Mouse (Mus musculus): ENCODE data around the gene Lgr5. TPM values are rescaled to one million over a fixed set of nuclear protein-coding genes. Genes with fewer than 3 reads are reported as not detected.

Lgr5 gene
- polyA plus RNA-seq, 1 experiment: 0.05 TPM

DNA sequence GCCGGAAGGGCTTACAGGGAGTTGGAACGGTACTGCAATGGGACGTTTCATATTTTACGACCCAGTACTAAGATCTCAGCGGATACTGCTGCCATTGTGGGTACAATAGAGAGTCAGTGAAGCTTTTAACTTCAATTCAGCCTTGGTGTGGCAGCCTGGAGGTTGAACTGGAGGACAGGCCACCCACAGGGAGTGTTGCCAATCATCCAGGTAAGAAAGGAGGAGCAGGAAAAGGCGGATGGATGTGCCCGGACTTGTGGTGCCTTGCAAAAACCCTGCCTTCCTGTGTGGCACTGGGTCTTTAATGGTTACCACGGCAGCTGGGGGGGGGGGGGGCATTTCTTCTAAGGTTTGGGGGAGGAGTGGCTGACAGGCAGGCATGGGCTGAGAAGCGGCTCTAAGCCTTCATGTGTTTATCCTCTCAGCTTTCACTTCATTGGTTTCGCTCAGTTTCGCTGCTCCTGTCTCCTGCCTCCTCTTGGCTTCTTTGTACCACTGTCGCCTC lies 30.8 kb downstream of the Lgr5 start:
- Histone ChIP-seq H3K36me3 (ENCODE audit: control insufficient read depth, insufficient read depth, low read length) (no peaks in the 10 kb centered on the region), H3K27ac (ENCODE audit: control insufficient read depth, insufficient read depth, low read depth, low read length) (no peak overlapping the region), H3K4me3 (ENCODE audit: control insufficient read depth, low read depth, low read length) (no peak overlapping the region), H3K4me1 (ENCODE audit: control insufficient read depth, insufficient read depth, low read length) (peaks cover 2% of the 10 kb centered on the region; the same call in 1 of the 2 replicates), H3K27me3 (ENCODE audit: control insufficient read depth, insufficient read depth, low read length) (no peaks in the 10 kb centered on the region)
- TF ChIP-seq CTCF (IDR thresholded peaks at IDR 0.05; ENCODE audit: control insufficient read depth, insufficient read depth, insufficient replicate concordance, low read depth, low read length) (no peak), POLR2A (IDR thresholded peaks at IDR 0.05; ENCODE audit: control insufficient read depth, low read depth, low read length) (no peak)

DNA sequence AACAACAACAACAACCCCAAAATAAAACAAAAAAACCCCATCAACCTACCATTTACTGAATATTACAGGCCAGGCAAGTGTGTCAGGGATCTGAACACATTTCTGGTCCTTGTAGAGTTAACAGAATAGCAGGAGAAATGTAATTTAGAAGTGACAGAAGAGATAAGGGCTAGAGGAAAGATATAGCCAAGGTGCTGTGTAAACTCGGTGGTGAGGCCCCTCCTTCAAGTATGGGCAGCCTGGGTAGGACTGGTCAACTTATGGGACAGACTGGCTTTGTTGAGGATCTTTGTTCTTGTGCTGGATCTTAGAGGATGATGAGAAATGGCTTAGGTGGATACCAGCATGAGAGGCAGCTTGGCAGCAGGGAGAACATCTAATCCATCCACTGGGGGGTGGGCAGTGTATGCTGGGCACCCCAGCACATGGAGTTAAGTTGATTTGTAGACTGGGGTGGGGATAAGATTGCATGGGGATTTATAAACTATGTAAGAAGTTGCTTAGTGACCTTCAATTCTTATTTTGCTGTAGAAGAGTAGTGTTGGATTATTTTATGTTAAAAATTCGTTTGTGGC lies 32.3 kb downstream of the Lgr5 start:
- no peak for TF ChIP-seq CTCF (IDR thresholded peaks at IDR 0.05; ENCODE audit: control insufficient read depth, insufficient read depth, insufficient replicate concordance, low read depth, low read length)
- no peak for TF ChIP-seq POLR2A (IDR thresholded peaks at IDR 0.05; ENCODE audit: control insufficient read depth, low read depth, low read length)
- no peaks in the 10 kb centered on the region for H3K27me3 ChIP-seq (ENCODE audit: control insufficient read depth, insufficient read depth, low read length)

DNA sequence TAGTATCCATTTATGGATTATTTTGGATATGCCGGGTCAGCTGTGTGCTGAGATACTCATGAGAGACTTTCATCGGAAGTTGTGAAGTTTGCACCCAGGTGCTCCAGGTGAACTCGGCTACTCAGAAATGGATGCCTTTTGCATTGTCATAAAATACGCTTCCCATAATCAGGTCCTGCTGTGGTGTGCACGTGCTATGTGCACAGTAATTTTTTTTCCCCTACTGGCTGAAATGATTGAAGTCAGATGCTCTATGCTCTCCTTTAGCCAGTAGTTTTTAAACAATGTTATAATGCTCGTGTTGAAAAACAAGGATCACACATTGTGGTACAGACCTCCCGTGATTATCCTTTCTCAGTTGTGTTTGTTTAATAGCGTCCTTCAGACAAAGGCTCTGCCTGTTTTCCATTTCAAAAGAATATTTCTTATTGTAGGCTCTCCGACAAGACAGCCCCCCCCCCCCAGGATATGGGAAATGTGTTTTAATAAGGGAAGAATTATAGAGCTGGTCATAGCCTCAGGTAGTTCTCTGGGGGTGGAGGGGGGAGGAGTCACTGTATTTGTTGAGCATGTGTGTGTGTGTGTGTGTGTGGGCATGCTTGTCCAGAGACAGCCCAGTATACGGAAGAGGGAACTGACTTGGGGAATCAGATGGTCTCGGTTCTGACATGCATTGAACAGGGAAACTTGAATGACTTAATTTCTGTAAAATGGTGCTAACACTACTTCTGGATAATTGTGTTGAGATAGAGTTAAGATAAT lies 34.0 kb downstream of the Lgr5 start:
- Histone ChIP-seq H3K4me3 (ENCODE audit: control insufficient read depth, low read depth, low read length) (no peak overlapping the region), H3K36me3 (ENCODE audit: control insufficient read depth, insufficient read depth, low read length) (no peaks in the 10 kb centered on the region), H3K27me3 (ENCODE audit: control insufficient read depth, insufficient read depth, low read length) (no peaks in the 10 kb centered on the region), H3K27ac (ENCODE audit: control insufficient read depth, insufficient read depth, low read depth, low read length) (no peak overlapping the region), H3K4me1 (ENCODE audit: control insufficient read depth, insufficient read depth, low read length) (peaks cover 2% of the 10 kb centered on the region; the same call in 1 of the 2 replicates)
- no peak for TF ChIP-seq POLR2A (IDR thresholded peaks at IDR 0.05; ENCODE audit: control insufficient read depth, low read depth, low read length)
- TF ChIP-seq CTCF (IDR thresholded peaks at IDR 0.05; ENCODE audit: control insufficient read depth, insufficient read depth, insufficient replicate concordance, low read depth, low read length): no peak

More for the DNA sequence above, 32.3 kb downstream of the Lgr5 start:
- Histone ChIP-seq H3K4me3 (ENCODE audit: control insufficient read depth, low read depth, low read length) (no peak overlapping the region), H3K27ac (ENCODE audit: control insufficient read depth, insufficient read depth, low read depth, low read length) (no peak overlapping the region), H3K4me1 (ENCODE audit: control insufficient read depth, insufficient read depth, low read length) (peaks cover 2% of the 10 kb centered on the region; the same call in 1 of the 2 replicates), H3K36me3 (ENCODE audit: control insufficient read depth, insufficient read depth, low read length) (no peaks in the 10 kb centered on the region)

DNA sequence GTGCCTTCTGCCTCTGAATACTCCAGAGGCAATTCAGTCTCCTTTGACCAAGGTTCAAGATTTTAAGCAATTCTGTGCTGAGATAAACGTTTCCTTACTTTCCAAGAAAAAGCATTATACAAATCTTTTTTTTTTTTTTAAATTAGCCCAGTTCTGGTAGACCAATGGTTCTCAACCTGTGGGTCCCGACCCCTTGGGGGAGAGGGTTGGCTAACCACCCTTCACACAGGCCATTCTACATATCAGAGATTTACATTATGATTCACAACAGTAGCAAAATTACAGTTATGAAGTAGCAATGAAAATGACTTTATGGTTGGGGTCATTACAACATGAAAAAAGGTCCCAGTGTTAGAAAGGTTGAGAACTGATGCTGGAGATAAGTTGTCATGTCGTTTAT lies 36.5 kb downstream of the Lgr5 start:
- H3K4me1 ChIP-seq (ENCODE audit: control insufficient read depth, insufficient read depth, low read length): no peaks in the 10 kb centered on the region
- H3K27ac ChIP-seq (ENCODE audit: control insufficient read depth, insufficient read depth, low read depth, low read length): no peak overlapping the region
- no peaks in the 10 kb centered on the region for H3K27me3 ChIP-seq (ENCODE audit: control insufficient read depth, insufficient read depth, low read length)
- H3K36me3 ChIP-seq (ENCODE audit: control insufficient read depth, insufficient read depth, low read length): no peaks in the 10 kb centered on the region
- no peak for TF ChIP-seq POLR2A (IDR thresholded peaks at IDR 0.05; ENCODE audit: control insufficient read depth, low read depth, low read length)
- TF ChIP-seq CTCF (IDR thresholded peaks at IDR 0.05; ENCODE audit: control insufficient read depth, insufficient read depth, insufficient replicate concordance, low read depth, low read length): no peak
- H3K4me3 ChIP-seq (ENCODE audit: control insufficient read depth, low read depth, low read length): no peak overlapping the region

DNA sequence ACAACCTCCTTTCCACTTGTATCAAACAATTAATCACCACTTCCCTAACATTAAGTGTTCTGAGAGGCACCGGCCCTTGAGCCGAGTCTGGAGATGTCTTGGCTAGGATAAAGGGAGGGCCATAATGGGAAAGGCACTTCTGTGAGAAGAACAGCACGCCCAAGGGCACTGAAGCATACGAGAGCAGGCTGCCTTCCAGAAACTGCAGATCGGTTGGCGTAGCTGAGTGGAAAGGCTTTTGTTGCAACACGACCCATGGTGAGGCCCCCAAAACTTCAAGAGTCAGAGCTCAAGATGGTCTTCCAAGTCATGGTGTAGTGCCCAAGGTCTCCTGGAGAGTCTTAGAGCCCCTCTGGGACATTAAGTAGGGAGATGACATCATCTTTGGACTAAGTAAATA lies 37.3 kb downstream of the Lgr5 start:
- Histone ChIP-seq H3K36me3 (ENCODE audit: control insufficient read depth, insufficient read depth, low read length) (no peaks in the 10 kb centered on the region), H3K27me3 (ENCODE audit: control insufficient read depth, insufficient read depth, low read length) (no peaks in the 10 kb centered on the region), H3K27ac (ENCODE audit: control insufficient read depth, insufficient read depth, low read depth, low read length) (no peak overlapping the region), H3K4me1 (ENCODE audit: control insufficient read depth, insufficient read depth, low read length) (no peaks in the 10 kb centered on the region), H3K4me3 (ENCODE audit: control insufficient read depth, low read depth, low read length) (no peak overlapping the region)
- TF ChIP-seq POLR2A (IDR thresholded peaks at IDR 0.05; ENCODE audit: control insufficient read depth, low read depth, low read length) (no peak), CTCF (IDR thresholded peaks at IDR 0.05; ENCODE audit: control insufficient read depth, insufficient read depth, insufficient replicate concordance, low read depth, low read length) (no peak)

DNA sequence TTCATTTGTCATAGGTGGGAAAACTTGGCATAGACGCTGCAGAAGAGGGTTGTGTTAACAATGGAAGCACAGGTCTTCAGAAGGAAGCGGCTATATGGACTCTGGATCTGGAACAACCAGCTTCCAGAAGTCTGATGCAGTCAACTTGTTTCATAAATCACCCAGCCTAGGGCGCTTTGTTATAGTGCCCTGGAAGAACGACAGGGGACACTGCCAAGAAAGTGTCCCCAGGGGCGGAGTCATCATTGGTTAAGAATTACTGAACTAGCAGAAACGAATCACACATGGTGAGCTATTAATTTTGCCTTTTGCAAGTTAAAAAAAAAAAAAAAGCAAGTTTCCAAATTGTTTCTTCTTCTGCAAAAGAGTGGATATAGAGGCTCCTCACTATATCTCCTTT lies 44.7 kb downstream of the Lgr5 start:
- Histone ChIP-seq H3K27me3 (ENCODE audit: control insufficient read depth, insufficient read depth, low read length) (no peaks in the 10 kb centered on the region), H3K4me1 (ENCODE audit: control insufficient read depth, insufficient read depth, low read length) (no peaks in the 10 kb centered on the region), H3K4me3 (ENCODE audit: control insufficient read depth, low read depth, low read length) (no peak overlapping the region), H3K27ac (ENCODE audit: control insufficient read depth, insufficient read depth, low read depth, low read length) (no peak overlapping the region), H3K36me3 (ENCODE audit: control insufficient read depth, insufficient read depth, low read length) (no peaks in the 10 kb centered on the region)
- TF ChIP-seq CTCF (IDR thresholded peaks at IDR 0.05; ENCODE audit: control insufficient read depth, insufficient read depth, insufficient replicate concordance, low read depth, low read length): no peak
- no peak for TF ChIP-seq POLR2A (IDR thresholded peaks at IDR 0.05; ENCODE audit: control insufficient read depth, low read depth, low read length)

DNA sequence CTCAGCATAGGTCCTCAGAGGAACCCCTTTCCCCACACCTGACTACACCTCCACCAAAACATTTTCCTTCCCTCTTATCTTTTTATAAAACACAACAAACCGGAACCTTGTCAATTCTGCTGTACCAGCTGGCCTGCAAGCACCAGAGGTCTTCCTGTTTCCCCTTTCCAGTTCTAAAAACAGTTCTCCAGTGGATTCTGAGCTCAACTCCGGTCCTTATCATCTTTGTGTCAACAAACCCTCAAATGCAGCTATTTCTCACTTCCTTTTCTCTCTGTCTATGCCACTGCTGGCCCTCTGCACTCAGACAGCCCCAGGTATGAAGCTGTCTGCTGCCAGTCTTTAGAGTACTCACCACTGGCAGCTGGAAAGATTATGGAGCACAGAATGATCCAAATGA lies 56.8 kb downstream of the Lgr5 start:
- no peak overlapping the region for H3K27ac ChIP-seq (ENCODE audit: control insufficient read depth, insufficient read depth, low read depth, low read length)
- H3K36me3 ChIP-seq (ENCODE audit: control insufficient read depth, insufficient read depth, low read length): no peaks in the 10 kb centered on the region
- H3K4me3 ChIP-seq (ENCODE audit: control insufficient read depth, low read depth, low read length): no peak overlapping the region
- no peaks in the 10 kb centered on the region; the same call in 1 of the 2 replicates for H3K4me1 ChIP-seq (ENCODE audit: control insufficient read depth, insufficient read depth, low read length)
- no peaks in the 10 kb centered on the region for H3K27me3 ChIP-seq (ENCODE audit: control insufficient read depth, insufficient read depth, low read length)
- no peak for TF ChIP-seq CTCF (IDR thresholded peaks at IDR 0.05; ENCODE audit: control insufficient read depth, insufficient read depth, insufficient replicate concordance, low read depth, low read length)
- TF ChIP-seq POLR2A (IDR thresholded peaks at IDR 0.05; ENCODE audit: control insufficient read depth, low read depth, low read length): no peak
